Mouse (Mus musculus) cerebellum, adult 9-11 months (tissue): ENCODE data around the gene Gm21118.
"Not testable (repeated sequence)": the region's sequence is repeated elsewhere in the genome, so short reads cannot be mapped to it uniquely, and the experiment has no call there.

Experiments
- DNase-seq: peaks from one replicate; pipeline ENCODE4 v3.0.0; 2022

Gm21118 gene

DNA sequence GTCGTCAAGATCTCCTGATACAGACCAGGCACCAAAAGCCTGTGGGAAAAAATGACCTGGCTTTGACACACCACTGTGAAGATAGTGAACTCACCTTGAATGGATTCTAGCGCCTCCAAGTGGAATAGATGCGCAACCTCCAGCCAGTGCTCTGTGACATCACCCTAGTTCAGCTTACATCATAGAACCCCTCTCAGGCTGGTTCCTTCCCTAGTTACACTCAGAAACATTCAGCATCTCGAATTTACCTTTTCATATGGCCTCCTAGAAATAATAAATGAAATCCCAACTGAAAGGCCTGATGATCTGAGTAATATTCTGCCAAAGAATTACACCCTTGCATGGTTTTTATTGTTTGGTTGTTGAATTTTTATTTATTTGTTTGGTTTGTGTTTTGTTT, at the start of gene Gm21118:
TSS of gene Gm21118 (minus strand) at position 101 of the 400 bp plus-strand sequence.
- DNase-seq = not testable (repeated sequence)

DNA sequence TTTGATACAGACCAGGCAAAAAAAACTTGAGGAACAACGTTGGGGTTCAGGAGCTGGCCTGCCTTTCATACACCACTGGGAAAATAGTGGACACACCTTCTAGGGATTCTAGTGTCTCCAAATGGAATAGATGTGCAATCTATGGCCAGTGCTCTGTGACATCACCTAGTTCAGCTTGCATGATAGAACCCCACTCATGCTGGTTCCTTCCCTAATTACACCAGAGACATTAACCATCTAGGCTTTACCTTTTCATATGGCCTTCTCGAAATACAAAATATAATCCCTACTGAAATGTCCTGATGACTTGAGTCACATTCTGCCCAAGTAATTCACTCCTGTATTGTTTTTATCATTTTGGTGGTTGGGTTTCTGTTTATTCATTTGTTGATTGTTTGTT, 29.7 kb upstream of the Gm21118 start, which contains the start of the genes Gm29423 and Gm29644:
TSS of gene Gm29423 (minus strand) at position 101 of the 400 bp plus-strand sequence.
TSS of gene Gm29644 (minus strand) at position 157 of the 400 bp plus-strand sequence.
- not testable (repeated sequence) for DNase-seq
